Mouse (Mus musculus) spleen, adult 2 months (tissue): Measurements from ENCODE around the gene Capg.

ENCODE experiments used
- CTCF ChIP-seq: fragments of 200-500 bp; IDR thresholded peaks from 2 replicates; pipeline ENCODE4 v1.5.1; 2011; ENCODE audit warnings: mild to moderate bottlenecking, inconsistent platforms; ENCODE audit not compliant: insufficient read depth, insufficient read length, insufficient replicate concordance; ENCODE audit errors: extremely low read depth
- POLR2A ChIP-seq: fragments of 200-500 bp; IDR thresholded peaks from 2 replicates; pipeline ENCODE4 v1.6.1; 2011; ENCODE audit warnings: low read depth, low read length, inconsistent platforms

DNA sequence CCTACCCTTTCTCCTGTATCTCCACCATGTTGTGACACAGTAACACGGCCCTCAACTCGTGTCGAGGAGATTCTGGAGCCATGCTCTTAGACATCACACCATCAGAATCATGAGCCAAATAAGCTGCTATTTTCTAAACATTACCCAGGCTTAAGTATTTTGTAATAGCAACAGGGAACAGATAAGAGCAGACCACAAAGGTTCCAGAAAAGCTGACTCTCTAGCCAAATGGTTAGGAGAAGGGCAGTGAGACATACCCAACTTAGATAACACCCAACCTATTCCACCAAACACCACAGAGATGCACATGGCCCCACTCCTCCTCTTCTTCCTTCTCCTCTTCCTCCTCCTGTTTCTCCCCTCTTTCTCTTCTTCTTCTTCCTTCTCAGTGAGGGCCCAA, 31.9 kb downstream of the Capg start:
- TF ChIP-seq POLR2A = no peak
- no peak for TF ChIP-seq CTCF
